Mouse (Mus musculus): ENCODE measurements around the gene Xpa.

The Xpa gene

DNA sequence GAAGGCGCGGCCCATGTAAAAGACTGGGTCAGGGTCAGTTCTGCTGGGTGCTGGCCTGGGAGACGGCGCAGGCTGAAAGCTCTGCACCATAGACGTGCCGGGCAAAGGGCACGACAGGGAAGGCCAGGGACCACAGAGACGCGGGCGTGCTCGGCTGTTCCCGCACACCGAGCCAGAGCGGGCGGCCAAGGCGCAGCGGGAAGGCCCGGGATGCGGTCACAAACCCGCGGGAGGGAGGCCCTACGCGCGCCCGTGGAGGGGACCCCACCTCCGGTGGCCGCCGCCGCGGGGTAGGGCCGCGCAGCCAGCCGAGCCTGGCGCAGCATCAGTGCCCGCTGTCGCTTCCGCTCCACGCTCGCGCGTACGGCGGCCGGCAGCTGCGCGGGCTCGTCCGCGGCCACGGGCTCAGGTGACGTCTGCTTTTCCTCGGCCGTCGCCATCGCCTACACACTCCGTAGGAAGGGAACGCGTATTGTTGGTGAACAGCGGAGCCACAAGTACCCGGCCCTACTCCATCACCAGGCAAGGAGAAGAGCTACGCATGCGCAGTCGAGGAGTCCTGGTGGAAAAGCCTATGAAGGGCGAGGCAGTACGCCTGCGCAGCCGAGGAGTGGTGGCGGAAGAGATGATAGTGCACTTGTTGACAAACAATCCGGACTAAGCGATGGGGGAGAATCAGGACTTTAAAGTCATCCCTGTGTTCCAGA, at the start of gene Xpa:
Gene Xpa (minus strand): TSS at position 531 of the 707 bp plus-strand sequence.
- Histone ChIP-seq H3K4me3 (replicated peaks; ENCODE audit: low read length) (peak within 1 kb of the TSS; percentile 88), H3K4me1 (replicated peaks; ENCODE audit: low read depth, low read length) (peaks cover 37% of the 10 kb centered on the region), H3K27me3 (ENCODE audit: insufficient read depth, low read length) (peaks cover 22% of the 10 kb centered on the region), H3K9me3 (ENCODE audit: low read length) (no peaks in the 10 kb centered on the region), H3K36me3 (ENCODE audit: insufficient read depth, low read length) (peaks cover 7% of the 10 kb centered on the region)
- no peak for TF ChIP-seq POU5F1 (IDR thresholded peaks at IDR 0.05; ENCODE audit: borderline replicate concordance, low read length)
- TF ChIP-seq CTCF (conservative IDR thresholded peaks at IDR 0.05; ENCODE audit: low read length), result no peak
- no peak for TF ChIP-seq NANOG (IDR thresholded peaks at IDR 0.05; ENCODE audit: borderline replicate concordance, low read length)

- no peak overlapping the region for H3K4me3 ChIP-seq (replicated peaks; ENCODE audit: low read length)
- no peaks in the 10 kb centered on the region for H3K4me1 ChIP-seq (replicated peaks; ENCODE audit: low read depth, low read length)
- no peak for TF ChIP-seq POU5F1 (IDR thresholded peaks at IDR 0.05; ENCODE audit: borderline replicate concordance, low read length)
- TF ChIP-seq CTCF (conservative IDR thresholded peaks at IDR 0.05; ENCODE audit: low read length), result no peak
- TF ChIP-seq NANOG (IDR thresholded peaks at IDR 0.05; ENCODE audit: borderline replicate concordance, low read length), result no peak
- H3K27me3 ChIP-seq (ENCODE audit: insufficient read depth, low read length), result no peaks in the 10 kb centered on the region
- peaks cover 2% of the 10 kb centered on the region; the same call in 1 of the 2 replicates for H3K9me3 ChIP-seq (ENCODE audit: low read length)
- H3K36me3 ChIP-seq (ENCODE audit: insufficient read depth, low read length), result no peaks in the 10 kb centered on the region
These were observed 39.8 kb upstream of the Xpa start for GRCm38 (mm10) chr4:46235871-46236270.

DNA sequence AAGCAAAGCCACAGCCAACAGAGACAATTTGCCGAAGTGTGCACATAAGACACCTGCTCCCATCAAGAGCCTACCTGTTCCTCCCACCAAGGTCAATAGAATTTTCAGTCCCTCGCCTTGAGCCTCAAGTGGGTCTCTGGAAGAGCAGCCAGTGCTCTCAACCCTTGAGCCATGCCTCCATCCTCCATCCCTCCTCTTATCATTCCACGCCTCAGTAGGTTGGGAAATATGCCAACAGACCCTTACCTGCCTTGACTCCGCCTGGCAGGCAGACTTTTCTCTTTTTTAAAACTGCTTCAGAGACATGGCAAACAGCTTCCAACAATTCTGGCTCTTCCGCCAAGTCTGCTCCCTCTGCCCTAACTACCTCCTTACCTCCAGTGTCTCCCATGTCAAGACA, 38.6 kb upstream of the Xpa start:
- H3K9me3 ChIP-seq (ENCODE audit: low read length), result peaks cover 5% of the 10 kb centered on the region; the same call in 1 of the 2 replicates
- H3K4me1 ChIP-seq (replicated peaks; ENCODE audit: low read depth, low read length), result no peaks in the 10 kb centered on the region
- no peak overlapping the region for H3K4me3 ChIP-seq (replicated peaks; ENCODE audit: low read length)
- no peak for TF ChIP-seq CTCF (conservative IDR thresholded peaks at IDR 0.05; ENCODE audit: low read length)
- TF ChIP-seq POU5F1 (IDR thresholded peaks at IDR 0.05; ENCODE audit: borderline replicate concordance, low read length), result no peak
- no peak for TF ChIP-seq NANOG (IDR thresholded peaks at IDR 0.05; ENCODE audit: borderline replicate concordance, low read length)
- H3K36me3 ChIP-seq (ENCODE audit: insufficient read depth, low read length), result no peaks in the 10 kb centered on the region
- H3K27me3 ChIP-seq (ENCODE audit: insufficient read depth, low read length), result no peaks in the 10 kb centered on the region

- Histone ChIP-seq H3K9me3 (ENCODE audit: low read length) (peaks cover 13% of the 10 kb centered on the region; the same call in 1 of the 2 replicates), H3K4me3 (replicated peaks; ENCODE audit: low read length) (peak overlapping the region; percentile 39), H3K36me3 (ENCODE audit: insufficient read depth, low read length) (no peaks in the 10 kb centered on the region), H3K27me3 (ENCODE audit: insufficient read depth, low read length) (peaks cover 11% of the 10 kb centered on the region; the same call in 1 of the 2 replicates), H3K4me1 (replicated peaks; ENCODE audit: low read depth, low read length) (peaks cover 10% of the 10 kb centered on the region)
- TF ChIP-seq NANOG (IDR thresholded peaks at IDR 0.05; ENCODE audit: borderline replicate concordance, low read length) (no peak), CTCF (conservative IDR thresholded peaks at IDR 0.05; ENCODE audit: low read length) (no peak), POU5F1 (IDR thresholded peaks at IDR 0.05; ENCODE audit: borderline replicate concordance, low read length) (no peak)
These were observed 30.9 kb upstream of the Xpa start for GRCm38 (mm10) chr4:46226972-46227535.

DNA sequence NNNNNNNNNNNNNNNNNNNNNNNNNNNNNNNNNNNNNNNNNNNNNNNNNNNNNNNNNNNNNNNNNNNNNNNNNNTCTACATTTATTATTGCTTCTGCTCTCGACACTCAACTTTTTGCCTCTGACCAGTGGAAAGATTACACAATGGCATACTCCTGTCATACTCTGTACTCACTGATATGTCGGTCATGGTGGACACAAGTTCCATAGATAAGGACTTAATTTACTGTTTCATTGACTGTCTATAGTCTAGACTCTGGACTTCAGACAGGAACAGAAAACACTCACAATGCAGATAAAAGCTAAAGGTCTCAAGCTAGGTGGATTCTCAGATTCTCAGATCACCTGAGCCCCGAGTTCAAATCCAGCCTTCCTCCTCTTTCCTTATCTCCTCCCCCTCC, 25.0 kb upstream of the Xpa start:
- Histone ChIP-seq H3K27me3 (ENCODE audit: insufficient read depth, low read length) (peaks cover 8% of the 10 kb centered on the region; the same call in 1 of the 2 replicates), H3K4me3 (replicated peaks; ENCODE audit: low read length) (no peak overlapping the region), H3K4me1 (replicated peaks; ENCODE audit: low read depth, low read length) (peaks cover 6% of the 10 kb centered on the region), H3K9me3 (ENCODE audit: low read length) (peaks cover 3% of the 10 kb centered on the region; the same call in 1 of the 2 replicates), H3K36me3 (ENCODE audit: insufficient read depth, low read length) (no peaks in the 10 kb centered on the region)
- no peak for TF ChIP-seq CTCF (conservative IDR thresholded peaks at IDR 0.05; ENCODE audit: low read length)
- TF ChIP-seq POU5F1 (IDR thresholded peaks at IDR 0.05; ENCODE audit: borderline replicate concordance, low read length), result no peak
- no peak for TF ChIP-seq NANOG (IDR thresholded peaks at IDR 0.05; ENCODE audit: borderline replicate concordance, low read length)

DNA sequence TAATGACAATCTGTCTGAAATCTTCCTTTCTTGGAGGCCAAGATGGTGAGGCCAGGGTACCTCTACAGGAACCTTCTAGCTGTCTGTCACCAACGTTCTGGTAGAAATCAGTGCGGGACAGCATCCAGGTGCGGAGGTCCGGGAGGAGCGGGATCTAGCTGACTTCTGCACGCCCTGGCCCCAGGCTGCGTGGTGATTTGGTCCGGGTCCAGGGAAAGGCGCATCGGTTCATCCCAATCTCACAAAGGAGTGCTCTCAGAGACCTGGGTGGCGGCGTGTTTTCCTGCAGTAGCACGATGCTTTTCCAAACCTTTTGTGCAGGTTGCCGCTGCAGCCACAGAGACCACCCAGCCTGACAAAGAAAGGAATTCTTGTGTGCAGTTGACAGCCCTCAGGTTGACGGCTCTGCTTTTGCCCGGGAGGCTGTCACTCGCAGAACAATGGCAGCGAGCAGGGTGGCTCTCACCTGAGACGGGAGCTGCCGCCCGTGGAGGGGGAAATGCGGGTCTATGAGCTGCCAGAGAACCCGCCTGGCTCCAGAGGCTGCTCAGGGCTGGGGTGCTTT, 6.5 kb upstream of the Xpa start:
- peaks cover 15% of the 10 kb centered on the region for H3K4me1 ChIP-seq (replicated peaks; ENCODE audit: low read depth, low read length)
- H3K27me3 ChIP-seq (ENCODE audit: insufficient read depth, low read length), result peaks cover 14% of the 10 kb centered on the region
- TF ChIP-seq CTCF (conservative IDR thresholded peaks at IDR 0.05; ENCODE audit: low read length) (no peak), NANOG (IDR thresholded peaks at IDR 0.05; ENCODE audit: borderline replicate concordance, low read length) (no peak), POU5F1 (IDR thresholded peaks at IDR 0.05; ENCODE audit: borderline replicate concordance, low read length) (no peak)
- no peaks in the 10 kb centered on the region for H3K36me3 ChIP-seq (ENCODE audit: insufficient read depth, low read length)
- peak overlapping the region; percentile 60 for H3K4me3 ChIP-seq (replicated peaks; ENCODE audit: low read length)
- peaks cover 7% of the 10 kb centered on the region; the same call in 1 of the 2 replicates for H3K9me3 ChIP-seq (ENCODE audit: low read length)

GRCm38 (mm10) chr4:46201834-46202561, 5.9 kb upstream of the Xpa start:
- H3K27me3 ChIP-seq (ENCODE audit: insufficient read depth, low read length), result peaks cover 14% of the 10 kb centered on the region
- TF ChIP-seq NANOG (IDR thresholded peaks at IDR 0.05; ENCODE audit: borderline replicate concordance, low read length), result no peak
- no peak for TF ChIP-seq POU5F1 (IDR thresholded peaks at IDR 0.05; ENCODE audit: borderline replicate concordance, low read length)
- peak; percentile 85 for TF ChIP-seq CTCF (conservative IDR thresholded peaks at IDR 0.05; ENCODE audit: low read length)
- H3K4me3 ChIP-seq (replicated peaks; ENCODE audit: low read length), result peak overlapping the region; percentile 60
- H3K36me3 ChIP-seq (ENCODE audit: insufficient read depth, low read length), result no peaks in the 10 kb centered on the region
- peaks cover 20% of the 10 kb centered on the region for H3K4me1 ChIP-seq (replicated peaks; ENCODE audit: low read depth, low read length)
- 0 out of 2 replicates have a peak, but pooled peaks cover under 1% of the 10 kb centered on the region for H3K9me3 ChIP-seq (ENCODE audit: low read length)

DNA sequence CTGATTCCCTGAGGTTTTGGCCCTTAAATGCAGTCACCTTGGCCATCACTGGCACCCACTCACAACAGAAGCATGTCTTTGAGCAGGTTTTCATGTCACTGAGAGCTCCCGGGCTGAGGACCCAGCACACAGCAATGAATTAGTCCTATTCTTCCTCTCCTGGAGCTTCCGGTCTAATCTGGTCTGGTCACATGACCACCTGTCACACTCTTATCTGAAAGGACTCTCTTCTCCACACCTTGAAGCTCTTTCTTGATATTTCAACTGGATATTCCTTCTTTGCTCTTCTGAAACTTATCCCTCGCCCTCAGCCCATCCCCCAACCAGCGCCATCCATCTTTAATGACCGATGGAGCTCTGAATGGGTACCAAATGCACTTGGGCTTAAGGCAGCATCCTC, 2.0 kb upstream of the Xpa start:
- no peak for TF ChIP-seq NANOG (IDR thresholded peaks at IDR 0.05; ENCODE audit: borderline replicate concordance, low read length)
- TF ChIP-seq POU5F1 (IDR thresholded peaks at IDR 0.05; ENCODE audit: borderline replicate concordance, low read length), result no peak
- TF ChIP-seq CTCF (conservative IDR thresholded peaks at IDR 0.05; ENCODE audit: low read length), result no peak
- peaks cover 42% of the 10 kb centered on the region for H3K4me1 ChIP-seq (replicated peaks; ENCODE audit: low read depth, low read length)
- H3K9me3 ChIP-seq (ENCODE audit: low read length), result no peaks in the 10 kb centered on the region
- peaks cover 21% of the 10 kb centered on the region for H3K27me3 ChIP-seq (ENCODE audit: insufficient read depth, low read length)
- no peaks in the 10 kb centered on the region for H3K36me3 ChIP-seq (ENCODE audit: insufficient read depth, low read length)
- H3K4me3 ChIP-seq (replicated peaks; ENCODE audit: low read length), result no peak overlapping the region

All from E14TG2a.4 (cell line).